Mouse (Mus musculus): ENCODE results near the gene Kcnj12. TPM values are rescaled to one million over a fixed set of nuclear protein-coding genes. Genes with fewer than 3 reads are reported as not detected.

Kcnj12 gene
- polyA plus RNA-seq, 1 experiment from 2014 or later = not detected

DNA sequence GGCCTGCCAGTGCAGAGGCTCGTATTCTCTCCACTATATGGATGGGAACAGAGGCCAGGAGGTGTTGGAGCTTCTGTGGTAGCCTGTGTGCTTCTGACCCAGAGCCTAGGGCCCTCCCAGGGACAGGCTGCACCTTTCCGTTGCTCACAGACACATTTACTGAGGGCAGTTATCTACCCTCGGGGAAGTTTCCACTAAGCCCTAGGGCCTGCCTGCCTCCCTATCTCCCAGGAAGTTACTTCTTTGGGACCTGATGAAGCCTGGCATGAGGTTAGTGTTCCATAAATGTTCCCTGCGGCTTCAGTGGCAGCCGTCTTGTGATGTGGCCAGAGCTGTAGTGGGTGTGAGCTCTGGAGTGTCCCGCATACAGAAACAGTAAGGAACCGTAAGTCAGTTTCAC lies 3.2 kb downstream of the Kcnj12 start:
- DNase-seq (ENCODE audit: low read depth, low spot score) (no peak), ATAC-seq (no peak)
- ChIA-PET CTCF (no interaction called here), POLR2A (no interaction called here)
- no peak for TF ChIP-seq CTCF (IDR thresholded peaks at IDR 0.05)
- in situ Hi-C loops (cut with MboI; ENCODE audit: low pct_unique_long_range_greater_than_20kb) = no loop called here
- peaks cover 46% of the 10 kb centered on the region for H3K27me3 ChIP-seq

DNA sequence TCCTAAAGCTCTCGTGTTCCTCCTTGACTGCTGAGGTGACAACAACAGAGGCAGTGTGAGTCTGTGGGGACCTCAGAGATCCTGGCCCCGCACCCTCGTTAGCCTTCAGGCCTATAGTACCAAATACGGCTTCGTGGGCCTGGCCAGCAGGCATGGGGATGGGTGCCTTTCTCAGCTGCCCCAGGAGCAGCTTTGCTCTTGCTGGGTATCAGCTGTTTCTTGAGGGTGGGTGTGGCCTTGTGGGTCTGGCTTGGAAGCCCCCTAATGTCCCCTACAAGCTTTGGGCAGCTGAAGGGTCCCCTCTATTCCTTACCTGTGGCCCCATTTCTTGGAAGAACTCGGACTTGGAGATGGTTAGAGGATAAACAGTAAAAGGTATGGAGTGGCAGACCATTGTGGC lies 4.0 kb downstream of the Kcnj12 start:
- in situ Hi-C loops (cut with MboI; ENCODE audit: low pct_unique_long_range_greater_than_20kb) = no loop called here
- ChIA-PET CTCF (interaction anchor here (1.1 kb wide), 1 partner anchor 10 kb away, joined by 3 read pairs; no protein-coding TSS in a partner anchor), POLR2A (no interaction called here)
- peaks cover 39% of the 10 kb centered on the region for H3K27me3 ChIP-seq
- TF ChIP-seq CTCF (IDR thresholded peaks at IDR 0.05) = no peak
- DNase-seq (ENCODE audit: low read depth, low spot score) = no peak
- ATAC-seq = no peak

DNA sequence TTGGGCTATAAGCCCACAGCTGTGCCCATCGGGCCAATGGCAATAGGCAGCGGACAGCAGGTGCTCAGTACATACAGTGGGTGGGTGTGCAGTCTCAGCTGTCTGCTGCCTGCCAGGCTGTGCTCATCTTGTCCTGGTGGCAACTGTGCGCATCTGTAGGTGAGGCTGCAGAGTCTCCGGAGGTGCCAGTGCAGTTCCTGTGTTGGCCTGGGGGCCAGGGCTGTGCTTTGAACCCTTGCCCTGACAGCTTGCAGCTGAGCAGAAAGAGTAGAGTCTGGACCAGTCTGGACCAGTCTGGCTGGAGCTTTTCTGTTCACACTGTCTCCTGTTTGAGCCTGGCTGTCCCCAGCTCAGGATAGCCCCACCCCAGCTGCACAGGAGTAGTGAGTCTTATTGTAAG lies 4.8 kb downstream of the Kcnj12 start:
- no peak for ATAC-seq
- H3K27me3 ChIP-seq = peaks cover 31% of the 10 kb centered on the region
- no peak for DNase-seq (ENCODE audit: low read depth, low spot score)
- TF ChIP-seq CTCF (IDR thresholded peaks at IDR 0.05) = no peak
- in situ Hi-C loops (cut with MboI; ENCODE audit: low pct_unique_long_range_greater_than_20kb) = no loop called here
- ChIA-PET CTCF (interaction anchor here (1.1 kb wide), 1 partner anchor 9 kb away, joined by 3 read pairs; no protein-coding TSS in a partner anchor), POLR2A (no interaction called here)

DNA sequence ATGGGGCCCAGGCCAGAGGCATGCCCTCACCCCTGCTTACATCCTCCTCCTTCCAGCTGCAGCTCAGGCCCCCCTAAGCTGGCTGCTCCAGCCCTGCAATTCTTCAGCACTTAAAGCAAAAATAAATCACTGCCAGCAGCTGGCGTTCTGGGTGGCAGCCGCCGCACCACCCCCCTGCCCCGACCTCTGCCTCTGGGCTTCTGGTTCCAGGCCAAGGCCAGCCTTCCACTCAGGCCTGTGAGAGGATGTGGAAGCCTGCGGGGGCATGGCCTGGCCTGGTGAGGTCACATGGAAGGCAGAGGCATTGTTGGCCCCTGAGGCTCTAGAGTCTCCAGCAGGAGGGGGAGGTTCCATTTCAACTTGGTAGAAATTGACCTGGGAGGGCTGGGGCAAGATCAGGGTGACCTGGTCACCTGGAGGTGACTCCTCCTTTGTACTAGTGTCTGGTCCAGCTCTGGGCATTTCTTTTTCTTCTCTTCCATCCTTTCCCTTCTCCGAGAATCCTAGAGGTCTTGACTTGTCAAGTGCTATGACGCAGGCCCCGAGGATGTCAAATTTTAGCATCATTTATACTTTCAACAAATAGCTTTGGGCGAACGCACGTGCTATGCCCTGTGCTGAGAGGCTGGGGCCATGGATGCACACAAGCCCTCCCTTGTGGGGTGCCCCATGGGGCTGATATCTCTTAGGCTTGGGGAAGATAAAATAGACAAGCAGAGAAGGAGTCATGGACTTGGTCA lies 6.0 kb downstream of the Kcnj12 start:
- POLR2A ChIA-PET = no interaction called here
- CTCF ChIA-PET = no interaction called here
- in situ Hi-C loops (cut with MboI; ENCODE audit: low pct_unique_long_range_greater_than_20kb) = no loop called here
- no peak for DNase-seq (ENCODE audit: low read depth, low spot score)
- peaks cover 23% of the 10 kb centered on the region for H3K27me3 ChIP-seq
- no peak for ATAC-seq
- no peak for TF ChIP-seq CTCF (IDR thresholded peaks at IDR 0.05)

DNA sequence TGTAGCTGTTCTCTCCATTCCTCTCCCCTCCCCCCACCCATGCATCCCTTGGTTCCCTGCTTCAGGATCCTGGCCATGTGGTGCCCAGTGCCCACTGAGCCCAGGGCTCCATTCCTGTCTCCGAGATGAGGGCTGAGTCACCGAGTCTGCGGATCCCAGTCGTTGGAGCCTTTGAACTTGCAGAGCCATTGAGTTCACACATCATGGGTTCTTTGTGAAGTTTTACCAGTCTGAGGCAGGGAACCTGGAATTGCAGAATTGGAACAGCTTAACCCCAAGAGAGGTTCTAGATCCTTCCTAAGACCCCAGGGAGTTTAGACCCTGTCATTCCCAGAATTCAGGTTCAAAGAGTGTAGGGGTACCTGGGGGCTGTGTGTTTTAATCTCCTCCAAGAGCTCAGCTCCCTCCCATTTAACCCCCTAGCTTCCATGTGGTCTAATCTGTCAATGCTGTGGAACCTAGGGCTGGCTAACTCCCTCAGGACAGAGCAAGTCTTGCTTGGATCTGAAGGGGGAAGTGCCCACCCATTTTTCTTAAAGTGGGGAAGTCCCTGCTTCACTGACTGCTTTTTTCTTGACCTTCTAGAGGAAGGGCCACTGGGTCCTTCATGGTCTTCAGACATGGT lies 6.9 kb downstream of the Kcnj12 start:
- in situ Hi-C loops (cut with MboI; ENCODE audit: low pct_unique_long_range_greater_than_20kb) = no loop called here
- CTCF ChIA-PET = no interaction called here
- DNase-seq (ENCODE audit: low read depth, low spot score) = no peak

DNA sequence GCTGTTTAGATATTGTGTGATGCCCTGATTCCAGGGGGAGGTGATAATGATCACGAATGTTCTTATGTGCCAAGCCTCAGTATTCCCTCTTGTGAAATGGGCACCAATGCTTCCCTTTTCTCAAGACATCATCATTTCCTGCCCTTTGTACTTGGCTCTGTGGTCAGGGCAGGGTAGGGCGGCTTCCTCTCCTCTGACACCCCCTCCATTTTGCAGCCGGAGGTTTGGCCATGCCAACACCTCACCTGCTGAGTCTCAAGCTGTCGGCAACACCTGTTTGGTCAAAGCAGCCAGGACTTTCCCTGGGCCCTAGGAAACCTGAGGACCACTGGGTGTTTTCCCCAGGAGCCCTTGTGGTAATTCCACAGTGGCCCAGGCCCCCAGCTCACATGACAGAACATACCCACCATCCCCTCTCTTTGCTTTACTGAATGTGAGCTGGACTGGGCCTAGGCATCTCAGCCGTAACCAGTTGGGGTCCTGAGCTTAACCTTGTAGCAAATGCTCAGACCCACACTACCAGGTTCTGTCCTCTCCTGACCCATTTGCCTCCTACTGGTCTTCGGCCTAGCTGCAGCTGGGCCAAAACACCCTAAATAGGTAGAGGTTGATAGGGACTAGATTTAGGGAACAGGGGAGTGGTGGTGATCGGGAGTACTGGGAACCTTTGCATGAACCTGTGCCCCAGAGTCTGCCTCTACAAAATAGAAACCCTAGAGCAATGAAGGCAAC lies 7.7 kb downstream of the Kcnj12 start:
- TF ChIP-seq CTCF (IDR thresholded peaks at IDR 0.05) = no peak
- in situ Hi-C loops (cut with MboI; ENCODE audit: low pct_unique_long_range_greater_than_20kb) = no loop called here
- no peak for ATAC-seq
- peaks cover 10% of the 10 kb centered on the region for H3K27me3 ChIP-seq
- CTCF ChIA-PET = no interaction called here
- DNase-seq (ENCODE audit: low read depth, low spot score) = no peak
- POLR2A ChIA-PET = no interaction called here

More for the DNA sequence above, 6.9 kb downstream of the Kcnj12 start:
- no peak for TF ChIP-seq CTCF (IDR thresholded peaks at IDR 0.05)
- H3K27me3 ChIP-seq = peaks cover 18% of the 10 kb centered on the region
- no peak for ATAC-seq
- POLR2A ChIA-PET = no interaction called here

DNA sequence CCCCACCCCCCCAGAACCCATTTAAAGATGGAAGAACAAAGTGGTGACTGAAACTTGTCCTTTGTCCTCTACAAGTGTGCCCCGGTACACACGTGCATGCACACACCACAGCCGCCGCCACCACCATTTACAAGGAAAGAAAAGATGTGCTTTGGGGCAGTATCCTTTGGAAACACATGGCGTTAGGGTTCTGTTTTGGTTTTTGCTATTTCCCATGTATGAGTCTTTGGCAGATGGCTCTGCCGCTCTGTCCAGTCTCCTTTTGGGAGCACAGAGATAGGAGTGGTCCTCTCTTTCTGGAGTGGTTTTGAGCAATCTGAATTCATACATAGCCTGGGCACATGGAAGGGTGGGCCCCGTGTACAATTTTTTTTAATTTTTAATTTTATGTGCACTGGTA lies 8.8 kb downstream of the Kcnj12 start:
- no peak for TF ChIP-seq CTCF (IDR thresholded peaks at IDR 0.05)
- ATAC-seq = no peak
- in situ Hi-C loops (cut with MboI; ENCODE audit: low pct_unique_long_range_greater_than_20kb) = no loop called here

DNA sequence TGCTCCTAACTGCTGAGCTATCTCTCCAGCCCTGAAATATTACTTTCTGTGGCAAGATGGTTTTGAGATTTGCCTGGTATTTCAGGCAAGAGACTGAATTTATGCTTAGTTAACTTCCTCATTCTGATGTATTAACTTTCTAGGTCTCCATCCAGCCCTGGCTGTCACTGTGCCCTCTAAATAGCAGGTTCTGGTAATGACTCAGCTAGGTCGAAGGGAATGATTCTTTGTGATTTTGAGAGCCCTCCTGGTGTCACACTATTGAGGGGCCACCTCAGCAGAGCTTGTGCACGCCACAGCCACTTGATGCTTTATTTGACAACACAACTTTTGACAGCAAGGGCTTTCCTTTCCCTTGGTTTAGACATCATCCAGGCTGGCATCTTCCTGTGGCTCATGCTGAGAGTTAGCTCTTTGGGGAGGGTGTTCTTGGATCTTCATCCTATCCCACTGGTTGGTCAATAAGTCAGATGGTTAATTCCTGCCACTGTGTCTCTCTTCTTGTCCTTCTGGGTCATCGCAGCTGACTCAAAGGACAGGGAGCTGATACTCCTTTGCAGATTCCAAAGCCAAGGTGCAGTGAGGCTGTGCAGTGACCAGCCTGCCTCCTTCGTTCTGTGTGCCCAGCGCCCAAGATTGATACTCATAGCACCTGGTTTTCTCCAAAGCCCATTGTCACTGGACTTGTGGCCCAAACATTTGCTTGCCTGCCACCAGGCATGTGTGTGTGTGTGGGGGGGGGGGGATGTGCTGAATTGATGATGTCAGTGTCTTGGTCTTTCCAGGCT lies 9.5 kb downstream of the Kcnj12 start:
- TF ChIP-seq CTCF (IDR thresholded peaks at IDR 0.05) = no peak
- POLR2A ChIA-PET = no interaction called here
- peaks cover 5% of the 10 kb centered on the region for H3K27me3 ChIP-seq
- in situ Hi-C loops (cut with MboI; ENCODE audit: low pct_unique_long_range_greater_than_20kb) = no loop called here
- ATAC-seq = no peak
- CTCF ChIA-PET = no interaction called here
- DNase-seq (ENCODE audit: low read depth, low spot score) = no peak

More for the DNA sequence above, 8.8 kb downstream of the Kcnj12 start:
- CTCF ChIA-PET = no interaction called here
- POLR2A ChIA-PET = no interaction called here
- no peak for DNase-seq (ENCODE audit: low read depth, low spot score)
- H3K27me3 ChIP-seq = peaks cover 5% of the 10 kb centered on the region

DNA sequence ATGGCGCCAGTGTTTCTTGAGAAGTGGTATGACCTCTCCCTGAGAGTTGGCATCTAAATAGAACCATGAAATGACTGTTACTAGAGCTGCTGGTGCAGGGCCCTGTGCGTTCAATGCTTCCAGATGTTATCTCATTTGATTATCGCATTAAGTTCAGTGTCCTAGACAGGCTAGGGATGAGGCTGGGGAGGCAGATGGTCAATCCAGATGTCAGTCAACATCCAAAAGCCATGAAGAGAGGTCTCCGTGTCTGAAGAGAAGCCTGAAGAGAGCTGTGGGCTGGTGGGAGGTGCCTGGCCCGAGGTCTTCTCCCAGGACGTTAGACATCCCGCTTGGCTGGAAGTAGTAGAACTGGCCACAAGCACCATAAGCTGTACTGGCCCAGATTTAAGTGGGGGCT lies 10.1 kb downstream of the Kcnj12 start:
- ChIA-PET POLR2A (no interaction called here), CTCF (no interaction called here)
- DNase-seq (ENCODE audit: low read depth, low spot score) (no peak), ATAC-seq (no peak)
- peaks cover 5% of the 10 kb centered on the region for H3K27me3 ChIP-seq
- in situ Hi-C loops (cut with MboI; ENCODE audit: low pct_unique_long_range_greater_than_20kb) = no loop called here
- no peak for TF ChIP-seq CTCF (IDR thresholded peaks at IDR 0.05)

DNA sequence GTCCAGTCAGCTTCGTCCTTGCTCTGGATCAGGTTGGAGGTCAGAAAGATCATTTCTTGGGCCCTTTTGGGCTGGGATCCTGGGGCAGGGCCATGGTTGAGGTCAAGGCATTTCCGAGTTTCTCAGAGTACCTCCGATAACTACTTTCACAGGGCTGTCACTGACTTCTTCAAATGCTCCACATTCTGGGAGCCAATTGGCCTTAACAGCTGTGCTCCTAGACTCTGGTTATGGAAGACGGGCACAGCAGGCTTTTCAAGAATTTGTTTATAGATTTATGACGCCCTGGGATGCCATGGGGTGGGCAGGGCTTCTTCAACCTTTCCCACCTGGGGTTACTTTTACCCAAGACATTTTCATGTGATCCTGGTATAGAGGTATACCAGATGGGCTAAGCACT lies 10.8 kb downstream of the Kcnj12 start:
- ATAC-seq (no peak), DNase-seq (ENCODE audit: low read depth, low spot score) (no peak)
- ChIA-PET POLR2A (no interaction called here), CTCF (no interaction called here)
- H3K27me3 ChIP-seq = peaks cover 9% of the 10 kb centered on the region
- no peak for TF ChIP-seq CTCF (IDR thresholded peaks at IDR 0.05)
- in situ Hi-C loops (cut with MboI; ENCODE audit: low pct_unique_long_range_greater_than_20kb) = no loop called here

All from Patski (cell line).